Mouse (Mus musculus) forebrain, embryonic 16.5 days (tissue): ENCODE measurements around the gene Mesd. TPM values are rescaled to one million over a fixed set of nuclear protein-coding genes. Genes with fewer than 3 reads are reported as not detected.

Experiments
- ATAC-seq: fragments of 200-750 bp; cut with Nextera tagmentation; 2 replicates; pipeline ENCODE4 v1.8.0; 2017; ENCODE audit warnings: mild to moderate bottlenecking, moderate library complexity
- H3K27ac ChIP-seq: fragments of 300-500 bp; sonication (generic); 2 replicates; pipeline ENCODE4 v1.5.1; 2014; ENCODE audit warnings: low read length, control low read depth
- H3K27me3 ChIP-seq: fragments of 300-500 bp; sonication (generic); replicated peaks from 2 replicates; pipeline ENCODE4 v1.6.1; 2014; ENCODE audit warnings: low read length; ENCODE audit not compliant: control insufficient read depth, insufficient read depth
- H3K36me3 ChIP-seq: fragments of 300-500 bp; sonication (generic); 2 replicates; pipeline ENCODE4 v1.6.1; 2014; ENCODE audit not compliant: control insufficient read depth, insufficient read depth
- H3K4me1 ChIP-seq: fragments of 300-500 bp; sonication (generic); replicated peaks from 2 replicates; pipeline ENCODE4 v1.6.1; 2014; ENCODE audit warnings: low read length; ENCODE audit not compliant: control insufficient read depth, insufficient read depth
- H3K4me2 ChIP-seq: fragments of 300-500 bp; sonication (generic); 2 replicates; pipeline ENCODE4 v1.6.1; 2014; ENCODE audit warnings: mild to moderate bottlenecking, low read length, control low read depth
- H3K4me3 ChIP-seq: fragments of 300-500 bp; sonication (generic); replicated peaks from 2 replicates; pipeline ENCODE4 v1.5.1; 2014; ENCODE audit warnings: mild to moderate bottlenecking, low read length, control low read depth
- H3K9ac ChIP-seq: fragments of 300-500 bp; sonication (generic); replicated peaks from 2 replicates; pipeline ENCODE4 v1.6.1; 2014; ENCODE audit warnings: low read depth, low read length, control low read depth
- H3K9me3 ChIP-seq: fragments of 300-500 bp; sonication (generic); 2 replicates; pipeline ENCODE4 v1.6.1; 2016; ENCODE audit warnings: low read length; ENCODE audit not compliant: control insufficient read depth
- WGBS: fragments of 180-500 bp; shearing (Covaris S2); extraction: QIAGEN DNeasy Blood & Tissue Kit; methylation state at CpG from one replicate; pipeline ENCODE4 v1.1.7; 2014; 5-methylcytosine and 5-hydroxymethylcytosine counted together
- polyA plus RNA-seq: library from polyadenylated mRNA; unstranded; fragments of >200 nt; fragmentation: Nextera tagmentation; extraction: Ambion mirVana; gene quantifications from 2 replicates; pipeline ENCODE4 v1.2.1, GENCODE M21; 2015

The Mesd gene
- polyA plus RNA-seq, 1 experiment from 2014 or later = 64.4 TPM

DNA sequence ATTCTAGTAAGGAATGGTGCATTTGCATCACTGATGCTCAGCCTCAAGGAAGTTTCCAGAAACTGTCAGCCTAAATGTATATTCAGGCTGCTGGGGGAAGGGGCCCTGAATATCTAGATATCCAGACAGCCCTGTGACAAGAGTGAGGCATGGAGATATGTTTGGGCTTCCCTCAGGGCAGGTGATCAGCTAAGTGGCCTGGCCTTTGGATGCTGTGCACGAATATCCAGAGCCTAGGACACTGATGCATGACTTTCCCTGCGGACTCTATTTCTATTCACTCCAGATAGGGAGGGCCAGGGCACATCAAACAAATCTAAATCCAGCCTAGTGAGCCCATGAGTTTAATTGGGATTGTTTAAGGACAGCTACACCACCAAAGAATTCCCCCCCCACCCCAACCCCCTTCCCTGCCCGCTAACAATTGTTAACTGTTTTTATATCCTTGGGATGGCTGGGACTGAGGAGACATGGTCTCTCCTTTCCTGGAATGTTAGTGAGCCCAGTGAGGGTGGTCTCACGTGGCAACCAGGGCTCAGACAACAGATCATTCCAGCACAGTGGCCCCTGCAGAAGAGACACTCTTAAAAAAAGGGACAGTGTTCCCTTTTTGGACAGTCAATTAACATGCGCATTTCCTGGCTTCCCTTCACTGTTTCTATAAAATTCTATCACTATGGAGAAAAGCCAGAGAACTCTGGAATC, 14.3 kb upstream of the Mesd start:
- ATAC-seq = no peak
- Histone ChIP-seq H3K27me3 (no peaks in the 10 kb centered on the region), H3K4me1 (no peaks in the 10 kb centered on the region), H3K27ac (no peak overlapping the region), H3K36me3 (no peaks in the 10 kb centered on the region), H3K4me2 (no peak overlapping the region), H3K9me3 (no peaks in the 10 kb centered on the region), H3K4me3 (no peak overlapping the region), H3K9ac (no peak overlapping the region)
- WGBS = 33% methylated on average over 5 of the region's 5 CpGs

- Histone ChIP-seq H3K36me3 (no peaks in the 10 kb centered on the region; the same call in 1 of the 2 replicates), H3K9me3 (0 out of 2 replicates have a peak, but pooled peaks cover under 1% of the 10 kb centered on the region), H3K4me2 (no peak overlapping the region), H3K27ac (no peak overlapping the region), H3K9ac (no peak overlapping the region), H3K4me1 (peaks cover 32% of the 10 kb centered on the region), H3K4me3 (no peak overlapping the region), H3K27me3 (no peaks in the 10 kb centered on the region)
- no peak for ATAC-seq
- 89% methylated on average over 3 of the region's 3 CpGs for WGBS
Observed at GRCm38 (mm10) chr7:83877088-83877487, 7.2 kb upstream of the Mesd start.

GRCm38 (mm10) chr7:83878676-83879448, 5.4 kb upstream of the Mesd start:
- no peaks in the 10 kb centered on the region; the same call in 1 of the 2 replicates for H3K36me3 ChIP-seq
- 6% methylated on average over 5 of the region's 5 CpGs for WGBS
- H3K27ac ChIP-seq = no peak overlapping the region
- H3K9me3 ChIP-seq = 0 out of 2 replicates have a peak, but pooled peaks cover 2% of the 10 kb centered on the region
- no peak for ATAC-seq
- peak overlapping the region; percentile 24 for H3K4me2 ChIP-seq
- H3K9ac ChIP-seq = no peak overlapping the region
- no peaks in the 10 kb centered on the region for H3K27me3 ChIP-seq
- no peak overlapping the region for H3K4me3 ChIP-seq
- peaks cover 40% of the 10 kb centered on the region for H3K4me1 ChIP-seq

DNA sequence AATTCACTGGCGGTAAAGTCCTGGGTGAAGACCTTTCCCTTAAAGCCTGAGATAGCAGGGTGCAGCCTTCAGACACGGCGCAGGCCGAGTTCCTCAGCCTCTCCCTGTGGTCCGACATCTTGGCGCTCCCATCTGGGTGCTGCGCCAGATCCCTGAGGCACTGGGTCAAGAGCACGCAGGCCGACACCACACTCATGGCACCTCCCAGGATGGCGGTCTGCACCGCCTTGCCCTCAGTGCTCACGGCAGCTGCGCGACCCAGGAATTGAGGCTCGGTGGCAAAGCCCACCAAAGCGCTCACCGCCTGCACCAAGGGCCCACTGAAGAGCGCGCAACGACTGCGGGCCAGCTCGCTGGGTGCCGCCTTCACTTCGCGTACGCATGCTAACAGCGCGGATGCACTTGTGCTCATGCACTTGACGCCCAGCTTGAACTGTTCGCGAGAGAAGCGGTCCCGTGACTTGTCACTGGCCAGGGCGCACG, 2.1 kb upstream of the Mesd start:
- Histone ChIP-seq H3K4me3 (peak overlapping the region; percentile 58), H3K27ac (no peak overlapping the region), H3K4me1 (peaks cover 46% of the 10 kb centered on the region), H3K4me2 (peak overlapping the region; percentile 81), H3K9ac (no peak overlapping the region), H3K9me3 (0 out of 2 replicates have a peak, but pooled peaks cover 2% of the 10 kb centered on the region), H3K36me3 (no peaks in the 10 kb centered on the region; the same call in 1 of the 2 replicates), H3K27me3 (no peaks in the 10 kb centered on the region)
- WGBS = 93% methylated on average over 35 of the region's 35 CpGs
- ATAC-seq = no peak

- Histone ChIP-seq H3K9ac (peak overlapping the region; percentile 86), H3K27me3 (no peaks in the 10 kb centered on the region), H3K4me2 (peak overlapping the region; percentile 81), H3K4me1 (peaks cover 45% of the 10 kb centered on the region), H3K27ac (peak overlapping the region; percentile 92), H3K9me3 (0 out of 2 replicates have a peak, but pooled peaks cover 2% of the 10 kb centered on the region), H3K36me3 (no peaks in the 10 kb centered on the region; the same call in 1 of the 2 replicates), H3K4me3 (peak overlapping the region; percentile 58)
- ATAC-seq = peak; percentile 22
- whole genome bisulfite sequencing = 21% methylated on average over 55 of the region's 56 CpGs
Observed at GRCm38 (mm10) chr7:83882633-83883275, 1.5 kb upstream of the Mesd start.

- Histone ChIP-seq H3K9ac (peak overlapping the region; percentile 86), H3K9me3 (0 out of 2 replicates have a peak, but pooled peaks cover 2% of the 10 kb centered on the region), H3K27me3 (no peaks in the 10 kb centered on the region), H3K4me2 (peak overlapping the region; percentile 81), H3K27ac (peak overlapping the region; percentile 92), H3K4me3 (peak overlapping the region; percentile 58), H3K36me3 (no peaks in the 10 kb centered on the region; the same call in 1 of the 2 replicates), H3K4me1 (peaks cover 41% of the 10 kb centered on the region)
- 0% methylated on average over 85 of the region's 91 CpGs for WGBS
- ATAC-seq = peak; percentile 58
Observed at GRCm38 (mm10) chr7:83883276-83884020, 818 bp upstream of the Mesd start.

DNA sequence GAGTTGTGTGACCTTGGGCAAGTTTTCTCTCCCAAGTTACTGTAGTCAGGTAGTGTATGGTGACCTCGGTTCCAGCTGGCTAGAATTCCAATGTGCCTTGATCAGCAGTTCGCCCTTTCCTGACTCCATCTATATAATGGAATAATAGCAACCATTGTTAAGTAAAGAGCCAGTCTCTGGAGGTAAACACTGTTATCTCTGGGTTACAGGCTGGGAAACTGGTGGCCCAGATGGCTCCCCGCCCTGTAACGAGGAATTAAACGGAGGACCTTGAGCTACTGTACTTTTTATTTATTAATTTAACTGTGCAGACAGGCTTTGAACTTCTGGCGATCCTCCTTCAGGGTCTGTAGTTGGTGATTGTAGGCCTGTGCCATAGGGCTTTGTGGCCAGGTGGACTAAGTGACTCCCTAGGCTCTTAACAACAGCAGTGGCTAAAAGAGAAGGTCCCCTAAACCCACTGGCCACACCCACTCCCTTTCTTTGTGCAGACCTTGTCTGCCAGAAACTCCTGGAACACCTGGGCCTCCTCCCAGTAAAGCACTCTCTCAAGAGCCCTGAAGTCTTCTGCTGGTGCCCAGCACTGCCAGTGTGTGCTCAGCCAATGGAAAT, 761 bp downstream of the Mesd start:
- peak overlapping the region; percentile 86 for H3K9ac ChIP-seq
- no peak for ATAC-seq
- H3K4me1 ChIP-seq = peaks cover 31% of the 10 kb centered on the region
- H3K36me3 ChIP-seq = no peaks in the 10 kb centered on the region; the same call in 1 of the 2 replicates
- WGBS = 40% methylated on average over 6 of the region's 6 CpGs
- peak overlapping the region; percentile 92 for H3K27ac ChIP-seq
- H3K27me3 ChIP-seq = no peaks in the 10 kb centered on the region
- H3K9me3 ChIP-seq = 0 out of 2 replicates have a peak, but pooled peaks cover 2% of the 10 kb centered on the region
- peak overlapping the region; percentile 58 for H3K4me3 ChIP-seq
- H3K4me2 ChIP-seq = peak overlapping the region; percentile 81

GRCm38 (mm10) chr7:83885835-83886234, 1.6 kb downstream of the Mesd start:
- no peak for ATAC-seq
- WGBS = 91% methylated on average over 4 of the region's 4 CpGs

More at GRCm38 (mm10) chr7:83885835-83886234, 1.6 kb downstream of the Mesd start:
- no peak overlapping the region for H3K9ac ChIP-seq
- H3K4me1 ChIP-seq = peaks cover 24% of the 10 kb centered on the region
- 0 out of 2 replicates have a peak, but pooled peaks cover 2% of the 10 kb centered on the region for H3K9me3 ChIP-seq
- no peaks in the 10 kb centered on the region; the same call in 1 of the 2 replicates for H3K36me3 ChIP-seq
- H3K4me3 ChIP-seq = no peak overlapping the region
- H3K27me3 ChIP-seq = no peaks in the 10 kb centered on the region
- no peak overlapping the region for H3K4me2 ChIP-seq
- H3K27ac ChIP-seq = no peak overlapping the region
